Mouse (Mus musculus) spleen, adult 2 months (tissue): ENCODE data around the gene Srr. TPM values are rescaled to one million over a fixed set of nuclear protein-coding genes. Genes with fewer than 3 reads are reported as not detected.
A peak's percentile ranks its signal among the peaks of the same experiment; 100 is the strongest.

Experiments
- DNase-seq, 2 experiments: peaks; one replicate each; pipeline versions ENCODE4 v3.0.0 to v3.0.0-alpha.2; 2012 to 2021; ENCODE audit warnings: low spot score in 2 of 2, low read depth in 1 of 2
- H3K27ac ChIP-seq: fragments of 200-500 bp; 2 replicates; pipeline ENCODE4 v1.5.1; 2012; ENCODE audit warnings: low read length, inconsistent platforms; ENCODE audit not compliant: insufficient read depth
- H3K27me3 ChIP-seq: fragments of 200-500 bp; 2 replicates; pipeline ENCODE4 v1.6.1; 2012; ENCODE audit warnings: mild to moderate bottlenecking, moderate library complexity, low read length, inconsistent platforms; ENCODE audit not compliant: control insufficient read depth, insufficient read depth
- H3K36me3 ChIP-seq: fragments of 200-500 bp; 2 replicates; pipeline ENCODE4 v1.6.1; 2012; ENCODE audit warnings: mild to moderate bottlenecking, low read length, inconsistent platforms; ENCODE audit not compliant: control insufficient read depth, insufficient read depth
- H3K4me1 ChIP-seq: fragments of 200-500 bp; 2 replicates; pipeline ENCODE4 v1.6.1; 2011; ENCODE audit warnings: inconsistent platforms; ENCODE audit not compliant: control insufficient read depth, insufficient read depth, insufficient read length
- H3K4me3 ChIP-seq: fragments of 200-500 bp; 2 replicates; pipeline ENCODE4 v1.5.1; 2011; ENCODE audit warnings: mild to moderate bottlenecking, inconsistent platforms; ENCODE audit not compliant: insufficient read depth, insufficient read length; ENCODE audit errors: extremely low read depth
- CTCF ChIP-seq: fragments of 200-500 bp; IDR thresholded peaks from 2 replicates; pipeline ENCODE4 v1.5.1; 2011; ENCODE audit warnings: mild to moderate bottlenecking, inconsistent platforms; ENCODE audit not compliant: insufficient read depth, insufficient read length, insufficient replicate concordance; ENCODE audit errors: extremely low read depth
- POLR2A ChIP-seq: fragments of 200-500 bp; IDR thresholded peaks from 2 replicates; pipeline ENCODE4 v1.6.1; 2011; ENCODE audit warnings: low read depth, low read length, inconsistent platforms
- WGBS: fragments of 180-500 bp; shearing (Covaris S2); methylation state at CpG from one replicate; pipeline ENCODE4 v1.1.7; 2018; 5-methylcytosine and 5-hydroxymethylcytosine counted together
- polyA plus RNA-seq: library from polyadenylated mRNA; depleted of rRNA; stranded (reverse); fragments of >200 nt; gene quantifications from 2 replicates; pipeline ENCODE4 v1.2.3, GENCODE M21; 2012

Srr gene
- polyA plus RNA-seq, 1 experiment, result 3.0 TPM

DNA sequence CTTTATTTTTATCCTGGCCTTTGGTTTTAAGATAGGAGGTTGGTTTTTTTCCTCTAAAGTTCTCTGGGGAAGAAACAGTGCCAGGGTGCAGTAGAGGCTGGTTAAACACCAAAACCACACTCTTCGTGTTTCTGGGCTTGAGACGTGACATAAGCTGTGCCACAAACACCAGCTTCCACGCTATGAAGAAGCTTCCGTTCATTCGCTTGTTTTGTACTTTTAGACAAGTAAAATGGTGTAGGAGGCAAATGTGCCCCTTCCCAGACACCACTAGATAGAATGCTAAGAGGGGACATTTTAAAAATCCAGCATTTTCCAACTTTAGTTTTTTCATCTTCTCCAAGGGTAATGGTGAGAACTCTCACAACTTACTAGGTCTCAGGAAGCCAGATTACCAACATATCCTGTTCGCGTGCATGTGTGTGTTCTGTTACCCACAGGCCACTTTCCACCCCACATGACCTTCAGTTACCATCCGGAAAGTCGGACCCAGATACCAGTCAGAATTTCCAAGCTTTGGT is 34.3 kb upstream of the Srr start:
- no peaks in the 10 kb centered on the region for H3K27me3 ChIP-seq
- 27% methylated on average over 9 of the region's 9 CpGs for WGBS
- peak overlapping the region; percentile 68; the same call in 1 of the 2 replicates for H3K27ac ChIP-seq
- no peak overlapping the region for H3K4me3 ChIP-seq
- no peak for TF ChIP-seq CTCF
- no peak for TF ChIP-seq POLR2A
- peak in 1 of 2 experiments; percentile 27 for DNase-seq
- peaks cover 6% of the 10 kb centered on the region; the same call in 1 of the 2 replicates for H3K4me1 ChIP-seq
- no peaks in the 10 kb centered on the region for H3K36me3 ChIP-seq

DNA sequence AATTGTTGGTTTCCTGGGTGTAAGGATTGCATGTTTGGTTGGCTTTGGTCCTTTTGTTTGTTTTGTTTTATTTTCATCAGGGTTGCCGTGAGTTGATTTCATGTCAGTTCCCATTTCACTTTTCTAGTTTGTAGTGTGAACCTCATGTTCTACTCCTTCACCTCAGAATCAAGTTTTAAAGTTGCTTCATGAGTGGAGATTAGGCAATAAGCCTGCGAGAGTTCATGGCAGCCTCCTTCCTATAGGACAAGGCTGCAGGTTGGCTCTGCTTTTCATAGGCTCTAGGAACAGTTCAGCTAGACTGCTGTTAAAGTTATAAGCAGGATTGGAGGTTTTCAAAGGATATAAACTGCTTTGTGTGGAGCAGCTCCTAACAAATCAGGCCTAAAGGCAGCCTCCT is 33.8 kb upstream of the Srr start:
- TF ChIP-seq POLR2A (no peak), CTCF (no peak)
- H3K27ac ChIP-seq, result peak overlapping the region; percentile 68
- H3K27me3 ChIP-seq, result no peaks in the 10 kb centered on the region
- H3K36me3 ChIP-seq, result no peaks in the 10 kb centered on the region
- no peak overlapping the region for H3K4me3 ChIP-seq
- WGBS, result 52% methylated on average over 2 of the region's 2 CpGs
- no peak for DNase-seq
- H3K4me1 ChIP-seq, result peaks cover 6% of the 10 kb centered on the region; the same call in 1 of the 2 replicates

DNA sequence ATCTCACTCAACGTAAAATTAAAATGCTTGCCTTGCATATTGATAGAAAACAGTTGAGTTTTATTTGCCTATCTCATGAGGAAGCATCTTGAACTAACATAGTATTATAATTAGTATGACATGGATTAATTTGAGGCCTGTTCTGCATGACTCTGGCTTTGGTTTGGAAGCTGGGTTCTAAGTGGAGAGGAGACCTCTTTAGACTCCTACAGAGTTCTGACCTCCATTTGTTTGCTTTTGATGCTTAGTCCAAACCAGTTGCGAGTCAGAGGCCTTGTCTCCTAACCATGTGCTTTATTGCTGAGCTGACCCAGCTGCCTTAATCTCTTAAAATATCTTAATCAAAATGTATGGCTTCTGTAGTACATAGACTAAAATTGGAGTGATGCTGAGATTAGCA is 31.9 kb upstream of the Srr start:
- Histone ChIP-seq H3K27me3 (no peaks in the 10 kb centered on the region), H3K27ac (no peak overlapping the region), H3K36me3 (no peaks in the 10 kb centered on the region; the same call in 1 of the 2 replicates), H3K4me1 (peaks cover 3% of the 10 kb centered on the region; the same call in 1 of the 2 replicates), H3K4me3 (no peak overlapping the region)
- TF ChIP-seq CTCF (no peak), POLR2A (no peak)
- DNase-seq, result no peak
- WGBS, result 88% methylated on average over 2 of the region's 2 CpGs

DNA sequence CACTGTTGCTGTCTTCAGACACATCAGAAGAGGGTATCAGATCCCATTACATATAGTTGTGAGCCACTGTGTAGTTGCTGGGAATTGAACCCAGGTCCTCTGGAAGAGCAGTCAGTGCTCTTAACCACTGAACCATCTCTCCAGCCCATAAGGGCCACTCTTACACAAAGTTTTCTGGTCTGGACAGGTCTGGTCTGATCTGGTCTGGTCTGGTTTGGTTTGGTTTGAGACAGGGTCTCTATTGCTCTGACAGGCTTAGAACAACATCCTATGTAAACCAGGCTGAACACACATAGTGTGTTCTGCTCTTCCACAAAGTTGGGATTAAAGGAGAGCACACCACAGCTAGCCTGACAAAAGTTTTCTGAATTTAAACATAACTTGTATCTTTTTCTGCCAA is 30.3 kb upstream of the Srr start:
- peaks cover 3% of the 10 kb centered on the region; the same call in 1 of the 2 replicates for H3K4me1 ChIP-seq
- no peak overlapping the region for H3K4me3 ChIP-seq
- no peak overlapping the region for H3K27ac ChIP-seq
- no peaks in the 10 kb centered on the region; the same call in 1 of the 2 replicates for H3K36me3 ChIP-seq
- DNase-seq, result no peak
- no peak for TF ChIP-seq POLR2A
- H3K27me3 ChIP-seq, result no peaks in the 10 kb centered on the region

DNA sequence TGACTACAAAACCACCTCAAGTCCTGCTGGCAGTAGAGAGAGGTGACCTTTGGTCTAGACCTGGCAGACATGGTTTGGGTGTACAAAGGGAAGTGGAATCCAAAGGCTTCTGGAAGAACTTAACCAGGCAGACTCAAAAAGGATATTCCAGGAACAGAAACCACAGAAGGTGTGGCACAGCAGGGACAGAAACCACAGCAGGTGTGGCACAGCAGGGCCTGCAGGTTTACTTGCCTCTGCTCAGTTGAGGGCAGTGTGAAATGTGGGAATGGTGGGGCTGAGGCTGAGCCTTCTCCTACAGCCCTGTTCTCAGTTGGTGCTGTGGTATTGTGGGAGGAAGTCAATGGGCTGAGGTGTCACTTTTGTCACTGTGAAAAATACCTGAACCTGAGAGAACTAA is 29.2 kb upstream of the Srr start:
- DNase-seq, result peak in 1 of 2 experiments; percentile 7
- 0 out of 2 replicates have a peak overlapping the region, but pooled peaks have one; percentile 4 for H3K27ac ChIP-seq
- no peak overlapping the region for H3K4me3 ChIP-seq
- no peak for TF ChIP-seq POLR2A
- TF ChIP-seq CTCF, result no peak
- H3K4me1 ChIP-seq, result peaks cover 3% of the 10 kb centered on the region; the same call in 1 of the 2 replicates
- no peaks in the 10 kb centered on the region; the same call in 1 of the 2 replicates for H3K36me3 ChIP-seq
- no peaks in the 10 kb centered on the region for H3K27me3 ChIP-seq

DNA sequence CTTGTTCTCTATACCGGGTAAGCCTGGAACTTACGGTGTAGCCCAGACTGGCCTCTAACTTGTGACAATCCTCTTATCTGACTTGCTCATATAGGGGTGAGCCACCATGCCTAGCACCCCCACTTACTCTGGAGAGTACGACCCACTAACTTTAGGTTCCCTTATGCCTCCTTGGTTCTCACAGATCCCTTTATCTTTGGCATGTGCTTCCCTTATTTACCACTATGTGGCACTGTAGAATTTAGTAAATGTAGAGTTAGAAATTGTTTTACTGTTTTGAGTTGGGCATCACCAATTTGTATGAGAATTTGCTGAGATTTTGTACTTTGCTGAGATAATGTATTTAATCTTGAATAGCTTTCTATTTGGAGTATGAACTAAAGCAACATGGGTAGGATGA is 20.6 kb upstream of the Srr start:
- Histone ChIP-seq H3K4me3 (no peak overlapping the region), H3K36me3 (peaks cover 10% of the 10 kb centered on the region), H3K27me3 (no peaks in the 10 kb centered on the region), H3K4me1 (no peaks in the 10 kb centered on the region), H3K27ac (no peak overlapping the region)
- WGBS, result 79% methylated on average over 3 of the region's 3 CpGs
- no peak for TF ChIP-seq POLR2A
- peak in 1 of 2 experiments; percentile 12 for DNase-seq

DNA sequence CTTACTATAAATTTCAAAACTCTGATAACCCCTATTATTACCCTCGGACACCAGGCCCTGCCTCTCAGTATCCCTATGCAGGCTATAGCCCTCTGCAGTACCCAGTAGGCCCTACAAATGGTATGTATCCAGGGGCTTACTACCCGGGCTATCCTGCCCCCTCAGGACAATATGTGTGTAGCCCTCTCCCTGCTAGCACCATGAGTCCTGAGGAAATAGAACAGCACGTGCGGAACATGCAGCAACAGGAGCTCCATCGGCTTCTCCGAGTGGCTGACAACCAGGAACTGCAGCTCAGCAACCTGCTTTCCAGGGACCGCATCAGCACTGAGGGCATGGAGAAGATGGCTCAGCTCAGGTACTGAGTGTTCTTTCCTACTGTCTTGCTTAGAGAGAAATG is 4.6 kb upstream of the Srr start:
- 97% methylated on average over 7 of the region's 7 CpGs for WGBS
- DNase-seq, result no peak
- Histone ChIP-seq H3K4me3 (no peak overlapping the region), H3K4me1 (peaks cover 2% of the 10 kb centered on the region; the same call in 1 of the 2 replicates), H3K27me3 (no peaks in the 10 kb centered on the region), H3K27ac (no peak overlapping the region), H3K36me3 (peaks cover 20% of the 10 kb centered on the region)
- TF ChIP-seq POLR2A, result no peak
- no peak for TF ChIP-seq CTCF
